ENCODE assay signal across 23 mouse cellular contexts in genomic region chr9:63876023-63876422, GRCm38 (mm10).
DNase-seq lines count a peak whose midpoint lies in the region; ATAC-seq lines count a peak whose summit lies in the region.
"Had no signal": no experiment of that assay in that cellular context is flagged by ENCODE, and none has a peak within 500 bp of the region (broad histone marks: within the 10 kb centered on the region; RNA-seq: fewer than 3 reads in every experiment).

No protein-coding gene starts in this region.

- peak overlapping the region; percentile 40 for H3K27ac ChIP-seq in hindbrain, embryonic 13.5 days
- no peak overlapping the region for H3K27ac ChIP-seq in hindbrain, embryonic 16.5 days (ENCODE audit: low read depth, low read length)
- H3K27ac ChIP-seq in limb, embryonic 12.5 days, result no peak overlapping the region
- no peak overlapping the region; the same call in 1 of the 2 replicates for H3K27ac ChIP-seq in limb, embryonic 10.5 days
- peak overlapping the region; percentile 24; the same call in 1 of the 2 replicates for H3K27ac ChIP-seq in neural tube, embryonic 15.5 days (replicated peaks)
- no peak overlapping the region for H3K27ac ChIP-seq in forebrain, embryonic 13.5 days
- H3K27ac ChIP-seq: gastrocnemius, adult 2 months; midbrain, embryonic 13.5 days; stomach, postnatal 0 days had no signal

- ATAC-seq in hindbrain, embryonic 13.5 days (ENCODE audit: low FRiP score), result no peak
- no peak; the same call in 1 of the 2 replicates for ATAC-seq in hindbrain, embryonic 16.5 days
- ATAC-seq in limb, embryonic 12.5 days (ENCODE audit: insufficient number of reproducible peaks, insufficient read depth, low FRiP score, low TSS enrichment, low read depth), result 0 out of 2 replicates have a peak, but pooled peaks have one; percentile 44
- ATAC-seq in neural tube, embryonic 15.5 days (ENCODE audit: low FRiP score), result 0 out of 2 replicates have a peak, but pooled peaks have one; percentile 19
- no peak for ATAC-seq in forebrain, embryonic 13.5 days
- ATAC-seq: activated CD4-positive, CD25-positive, alpha-beta regulatory T cell, adult 4 months; forebrain, postnatal 0 days; intestine, embryonic 16.5 days; liver, postnatal 0 days; midbrain, embryonic 13.5 days had no signal

- DNase-seq in limb, embryonic 10.5 days (ENCODE audit: low spot score), result no peak
- DNase-seq in ZHBTc4 (ENCODE audit: low read depth, low spot score), result peak; percentile 54
- DNase-seq: adrenal gland, postnatal 25 days; B cell, adult 2 months; cerebellum, adult 11 months; cerebellum, postnatal 10 days; forebrain, postnatal 0 days; gastrocnemius, adult 2 months; liver, postnatal 0 days; lung, postnatal 10 days; retina, postnatal 1 day; right cerebral cortex, postnatal 4 days had no signal

- H3K27me3 ChIP-seq in hindbrain, embryonic 13.5 days, result peaks cover 19% of the 10 kb centered on the region; the same call in 1 of the 2 replicates
- 0 out of 2 replicates have a peak, but pooled peaks cover 2% of the 10 kb centered on the region for H3K27me3 ChIP-seq in hindbrain, embryonic 16.5 days (replicated peaks; ENCODE audit: control insufficient read depth, insufficient read depth, low read length)
- H3K27me3 ChIP-seq in limb, embryonic 12.5 days, result peaks cover 3% of the 10 kb centered on the region; the same call in 1 of the 2 replicates
- 0 out of 2 replicates have a peak, but pooled peaks cover 17% of the 10 kb centered on the region for H3K27me3 ChIP-seq in limb, embryonic 10.5 days (ENCODE audit: low read depth, poor library complexity, severe bottlenecking)
- 0 out of 2 replicates have a peak, but pooled peaks cover 4% of the 10 kb centered on the region for H3K27me3 ChIP-seq in neural tube, embryonic 15.5 days (replicated peaks)
- 0 out of 2 replicates have a peak, but pooled peaks cover 3% of the 10 kb centered on the region for H3K27me3 ChIP-seq in forebrain, embryonic 13.5 days
- H3K27me3 ChIP-seq: embryonic facial prominence, embryonic 13.5 days; heart, embryonic 12.5 days; midbrain, embryonic 13.5 days had no signal

- H3K4me2 ChIP-seq in hindbrain, embryonic 13.5 days, result no peak overlapping the region
- no peak overlapping the region for H3K4me2 ChIP-seq in hindbrain, embryonic 16.5 days (ENCODE audit: low read length)
- H3K4me2 ChIP-seq in limb, embryonic 12.5 days, result peak overlapping the region; percentile 46
- peak overlapping the region; percentile 24; the same call in 1 of the 2 replicates for H3K4me2 ChIP-seq in neural tube, embryonic 15.5 days
- H3K4me2 ChIP-seq in forebrain, embryonic 13.5 days, result no peak overlapping the region
- H3K4me2 ChIP-seq: midbrain, embryonic 13.5 days had no signal

- no peaks in the 10 kb centered on the region for H3K36me3 ChIP-seq in hindbrain, embryonic 13.5 days
- H3K36me3 ChIP-seq in hindbrain, embryonic 16.5 days (ENCODE audit: control insufficient read depth, insufficient read depth, low read length), result no peaks in the 10 kb centered on the region
- H3K36me3 ChIP-seq in limb, embryonic 12.5 days, result no peaks in the 10 kb centered on the region
- no peaks in the 10 kb centered on the region for H3K36me3 ChIP-seq in limb, embryonic 10.5 days
- H3K36me3 ChIP-seq in neural tube, embryonic 15.5 days, result no peaks in the 10 kb centered on the region
- H3K36me3 ChIP-seq in forebrain, embryonic 13.5 days (ENCODE audit: poor library complexity, severe bottlenecking), result no peaks in the 10 kb centered on the region
- H3K36me3 ChIP-seq: embryonic facial prominence, embryonic 13.5 days; heart, embryonic 12.5 days; midbrain, embryonic 13.5 days had no signal

- WGBS in hindbrain, embryonic 13.5 days, result 85% methylated on average over 12 of the region's 12 CpGs
- WGBS in hindbrain, embryonic 16.5 days, result 79% methylated on average over 12 of the region's 12 CpGs
- 68% methylated on average over 12 of the region's 12 CpGs for WGBS in limb, embryonic 12.5 days
- 90% methylated on average over 12 of the region's 12 CpGs for WGBS in limb, embryonic 10.5 days
- WGBS in neural tube, embryonic 15.5 days, result 55% methylated on average over 12 of the region's 12 CpGs
- 95% methylated on average over 12 of the region's 12 CpGs for WGBS in forebrain, embryonic 13.5 days

- peaks cover 46% of the 10 kb centered on the region for H3K4me1 ChIP-seq in hindbrain, embryonic 13.5 days (replicated peaks)
- peaks cover 18% of the 10 kb centered on the region for H3K4me1 ChIP-seq in hindbrain, embryonic 16.5 days (ENCODE audit: control insufficient read depth, insufficient read depth, low read depth, low read length)
- peaks cover 28% of the 10 kb centered on the region for H3K4me1 ChIP-seq in limb, embryonic 12.5 days (replicated peaks)
- peaks cover 38% of the 10 kb centered on the region for H3K4me1 ChIP-seq in limb, embryonic 10.5 days
- peaks cover 44% of the 10 kb centered on the region for H3K4me1 ChIP-seq in neural tube, embryonic 15.5 days
- H3K4me1 ChIP-seq in forebrain, embryonic 13.5 days, result peaks cover 28% of the 10 kb centered on the region

- H3K9me3 ChIP-seq in hindbrain, embryonic 13.5 days, result no peaks in the 10 kb centered on the region
- H3K9me3 ChIP-seq in hindbrain, embryonic 16.5 days (ENCODE audit: control insufficient read depth, low read length), result no peaks in the 10 kb centered on the region
- H3K9me3 ChIP-seq in limb, embryonic 12.5 days, result no peaks in the 10 kb centered on the region; the same call in 1 of the 2 replicates
- H3K9me3 ChIP-seq in limb, embryonic 10.5 days (replicated peaks), result no peaks in the 10 kb centered on the region
- no peaks in the 10 kb centered on the region for H3K9me3 ChIP-seq in neural tube, embryonic 15.5 days (replicated peaks)
- H3K9me3 ChIP-seq in forebrain, embryonic 13.5 days (replicated peaks), result no peaks in the 10 kb centered on the region
- H3K9me3 ChIP-seq: embryonic facial prominence, embryonic 13.5 days; heart, embryonic 12.5 days had no signal

- H3K4me3 ChIP-seq in hindbrain, embryonic 13.5 days, result no peak overlapping the region
- no peak overlapping the region for H3K4me3 ChIP-seq in hindbrain, embryonic 16.5 days (ENCODE audit: low read length)
- no peak overlapping the region for H3K4me3 ChIP-seq in limb, embryonic 12.5 days (replicated peaks)
- no peak overlapping the region for H3K4me3 ChIP-seq in limb, embryonic 10.5 days
- no peak overlapping the region for H3K4me3 ChIP-seq in neural tube, embryonic 15.5 days (replicated peaks)
- H3K4me3 ChIP-seq in forebrain, embryonic 13.5 days, result no peak overlapping the region
- H3K4me3 ChIP-seq: embryonic facial prominence, embryonic 13.5 days; gastrocnemius, adult 2 months; heart, embryonic 12.5 days; midbrain, embryonic 13.5 days had no signal

- no peak overlapping the region for H3K9ac ChIP-seq in hindbrain, embryonic 13.5 days
- H3K9ac ChIP-seq in hindbrain, embryonic 16.5 days (ENCODE audit: low read depth, low read length), result no peak overlapping the region
- H3K9ac ChIP-seq in limb, embryonic 12.5 days (replicated peaks), result no peak overlapping the region
- no peak overlapping the region for H3K9ac ChIP-seq in neural tube, embryonic 15.5 days (replicated peaks)
- no peak overlapping the region for H3K9ac ChIP-seq in forebrain, embryonic 13.5 days
- H3K9ac ChIP-seq: forebrain, postnatal 0 days; liver, postnatal 0 days; midbrain, embryonic 13.5 days had no signal

Comparison
In these comparisons a context has a peak if more than half of its experiments do, and no peak if none do; other contexts are left out.
1. H3K27ac ChIP-seq: peak in hindbrain, embryonic 13.5 days (single experiment) and neural tube, embryonic 15.5 days (single experiment); none in hindbrain, embryonic 16.5 days (single experiment), limb, embryonic 12.5 days (single experiment), limb, embryonic 10.5 days (single experiment) and forebrain, embryonic 13.5 days (single experiment).
2. ATAC-seq: peak in limb, embryonic 12.5 days (single experiment) and neural tube, embryonic 15.5 days (single experiment); none in hindbrain, embryonic 13.5 days (single experiment), hindbrain, embryonic 16.5 days (single experiment) and forebrain, embryonic 13.5 days (single experiment).
3. H3K4me2 ChIP-seq: peak in limb, embryonic 12.5 days (single experiment) and neural tube, embryonic 15.5 days (single experiment); none in hindbrain, embryonic 13.5 days (single experiment), hindbrain, embryonic 16.5 days (single experiment) and forebrain, embryonic 13.5 days (single experiment).